Mouse (Mus musculus) neural tube, embryonic 10.5 days (tissue): ENCODE results near the gene Rbpms2.
"Not testable (repeated sequence)": the region's sequence is repeated elsewhere in the genome, so short reads cannot be mapped to it uniquely, and the experiment has no call there.

ENCODE experiments used
- DNase-seq: peaks from one replicate; pipeline ENCODE4 v3.0.0-alpha.2; 2017; ENCODE audit warnings: low spot score; ENCODE audit errors: extremely low spot score

The Rbpms2 gene

DNA sequence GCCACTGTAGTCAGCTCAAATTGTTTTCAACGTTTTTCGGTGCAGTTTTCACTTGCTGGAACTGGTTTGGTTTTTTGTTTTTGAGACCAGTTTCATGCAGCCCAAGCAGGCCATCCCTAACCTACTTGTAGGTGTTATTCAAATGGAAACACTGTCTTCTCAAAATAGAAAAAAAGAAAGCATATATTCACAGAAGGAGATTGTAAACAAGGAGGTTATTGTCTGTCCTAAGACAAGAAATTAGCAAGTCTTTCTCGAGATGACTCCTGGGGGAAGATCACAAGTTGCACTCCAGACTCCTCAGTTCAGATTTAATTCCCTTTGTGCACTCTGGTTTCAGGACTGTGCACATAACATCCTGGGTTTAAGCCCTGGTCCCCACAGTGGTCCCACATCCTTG is 10.1 kb upstream of the Rbpms2 start:
- no peak for DNase-seq

DNA sequence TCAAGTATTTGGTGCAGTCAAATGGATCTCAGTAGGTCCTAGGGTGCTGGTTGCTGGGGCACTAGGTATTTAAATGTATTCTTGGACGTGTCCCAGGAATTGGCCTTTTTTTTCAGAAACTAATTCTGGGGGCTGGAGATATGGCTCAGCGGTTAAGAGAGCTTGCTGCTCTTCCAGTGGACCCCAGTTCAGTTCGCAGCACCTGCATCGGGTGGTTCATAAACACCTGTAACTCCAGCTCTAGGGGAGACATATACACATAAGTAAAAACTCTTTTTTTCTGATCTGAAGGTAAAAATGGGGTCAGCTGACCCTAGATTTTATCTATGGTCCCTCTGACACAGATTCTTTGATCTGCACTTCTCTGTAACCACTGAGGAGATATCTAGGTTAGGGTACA is 8.3 kb upstream of the Rbpms2 start:
- no peak for DNase-seq

GRCm38 (mm10) chr9:65621666-65622065 is 7.8 kb upstream of the Rbpms2 start:
- no peak for DNase-seq

- no peak for DNase-seq
Observed at GRCm38 (mm10) chr9:65622826-65623225, 6.6 kb upstream of the Rbpms2 start.

GRCm38 (mm10) chr9:65624266-65624665 is 5.2 kb upstream of the Rbpms2 start:
- DNase-seq, result no peak

DNA sequence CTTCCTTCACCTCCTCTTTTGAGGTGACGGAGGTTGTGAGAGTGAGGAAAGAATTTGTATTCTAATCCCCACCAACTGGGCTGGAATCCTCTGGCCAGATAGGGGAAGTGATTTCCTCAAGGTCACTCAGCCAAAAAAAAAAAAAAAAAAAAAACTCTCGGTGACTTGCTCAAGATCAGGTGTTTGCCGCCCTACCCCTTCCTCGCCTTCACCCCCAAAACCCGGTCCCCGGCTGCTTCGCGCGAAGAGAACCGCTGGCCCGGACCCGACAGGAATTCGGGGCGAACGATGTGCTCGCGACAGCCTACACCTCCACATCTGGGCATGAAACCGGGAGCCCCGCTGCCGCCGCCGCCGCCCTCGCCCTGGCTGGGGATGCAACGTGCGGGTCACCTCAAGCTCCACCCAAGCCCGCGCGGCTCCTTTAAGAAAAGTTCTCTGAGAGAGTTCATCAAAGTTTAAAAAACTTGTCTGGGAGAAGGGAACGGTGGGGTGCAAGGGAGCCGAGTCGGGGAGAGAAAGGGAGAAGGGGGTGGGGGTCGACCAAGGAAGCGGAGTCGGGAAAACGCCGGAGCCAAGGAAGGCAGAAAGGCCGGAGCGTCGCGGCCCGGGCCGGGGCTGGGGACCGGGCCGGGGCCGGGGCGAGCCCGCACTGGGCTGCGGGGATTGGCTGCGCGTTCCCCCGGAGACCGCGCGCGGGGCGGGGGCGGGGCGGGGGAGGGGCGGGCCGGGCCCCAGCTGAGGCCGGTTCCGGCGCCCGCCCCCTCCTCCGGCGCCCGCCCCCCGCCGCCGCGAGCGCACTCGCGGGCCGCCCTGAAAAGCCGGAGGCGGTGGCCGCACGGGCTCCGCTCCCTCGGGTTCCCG is 551 bp downstream of the Rbpms2 start:
- DNase-seq, result peak; percentile 80

- DNase-seq, result peak; percentile 73
Observed at GRCm38 (mm10) chr9:65630631-65631353, 1.3 kb downstream of the Rbpms2 start.

GRCm38 (mm10) chr9:65631354-65632021 is 2.0 kb downstream of the Rbpms2 start:
- DNase-seq, result no peak

DNA sequence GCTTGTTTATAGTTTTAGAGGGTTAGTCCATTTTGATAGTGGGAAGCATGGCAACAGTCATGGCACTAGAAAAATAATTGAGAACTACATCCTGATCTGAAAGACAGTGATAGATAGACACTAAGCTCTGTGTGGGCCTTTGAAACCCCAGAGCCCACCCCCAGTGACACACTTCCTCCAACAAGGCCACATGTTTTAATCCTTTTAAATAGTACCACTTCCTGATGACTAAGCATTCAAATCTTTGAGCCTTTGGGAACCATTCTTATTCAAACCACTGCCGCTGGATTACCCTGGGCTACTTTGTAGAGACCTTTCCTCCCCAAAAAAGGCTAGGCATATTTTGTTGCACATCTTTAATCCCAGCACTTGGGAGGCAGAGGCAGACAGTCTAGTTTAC is 6.3 kb downstream of the Rbpms2 start:
- DNase-seq, result no peak

DNA sequence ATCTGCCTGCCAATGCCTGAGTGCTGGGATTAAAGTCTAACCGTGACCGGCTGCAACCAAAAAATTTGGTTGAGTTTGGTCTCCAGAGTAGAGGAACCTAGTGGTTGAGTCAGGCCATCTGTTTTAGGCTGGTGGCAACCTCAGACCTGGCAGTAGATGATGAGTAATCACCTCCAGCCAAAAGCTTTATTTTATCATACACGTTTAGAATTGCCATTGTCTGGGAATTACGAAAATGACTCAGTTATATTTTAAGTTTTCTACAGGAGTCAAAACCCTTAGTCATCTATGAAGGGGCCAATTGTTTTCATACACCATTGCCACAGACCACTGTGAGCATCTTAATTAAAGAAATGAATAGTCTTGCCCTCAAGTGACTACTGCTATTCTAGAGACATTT is 7.5 kb downstream of the Rbpms2 start:
- DNase-seq, result no peak

GRCm38 (mm10) chr9:65639065-65639464 is 9.6 kb downstream of the Rbpms2 start:
- DNase-seq, result no peak

DNA sequence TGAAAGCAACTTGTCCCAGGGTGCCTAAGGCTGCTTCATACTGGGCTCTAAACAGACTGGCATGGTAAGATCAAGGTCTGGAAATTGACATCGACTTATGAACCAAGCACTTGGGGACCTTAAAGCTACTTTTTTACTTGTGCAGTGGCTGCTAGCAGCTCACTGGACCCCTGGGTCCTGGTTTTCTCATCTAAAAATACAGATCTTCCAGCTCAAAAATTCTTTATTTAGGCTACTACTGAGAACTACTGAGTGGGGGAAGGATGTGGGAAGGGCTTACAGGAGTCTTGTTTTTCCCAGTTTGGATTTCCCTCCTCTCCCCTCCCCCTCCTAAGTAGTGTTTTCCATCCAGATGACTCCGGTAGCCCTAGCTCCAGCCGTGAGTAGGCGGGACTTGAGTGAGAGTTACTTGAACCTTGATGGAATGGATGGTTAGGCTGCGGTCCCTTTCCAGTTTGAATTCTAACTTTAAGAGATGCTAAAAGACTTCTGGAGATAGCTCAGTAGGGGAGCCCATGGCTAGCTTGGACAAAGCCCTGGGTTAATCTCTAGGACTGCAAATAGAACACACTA is 11.5 kb downstream of the Rbpms2 start:
- peak; percentile 23 for DNase-seq

DNA sequence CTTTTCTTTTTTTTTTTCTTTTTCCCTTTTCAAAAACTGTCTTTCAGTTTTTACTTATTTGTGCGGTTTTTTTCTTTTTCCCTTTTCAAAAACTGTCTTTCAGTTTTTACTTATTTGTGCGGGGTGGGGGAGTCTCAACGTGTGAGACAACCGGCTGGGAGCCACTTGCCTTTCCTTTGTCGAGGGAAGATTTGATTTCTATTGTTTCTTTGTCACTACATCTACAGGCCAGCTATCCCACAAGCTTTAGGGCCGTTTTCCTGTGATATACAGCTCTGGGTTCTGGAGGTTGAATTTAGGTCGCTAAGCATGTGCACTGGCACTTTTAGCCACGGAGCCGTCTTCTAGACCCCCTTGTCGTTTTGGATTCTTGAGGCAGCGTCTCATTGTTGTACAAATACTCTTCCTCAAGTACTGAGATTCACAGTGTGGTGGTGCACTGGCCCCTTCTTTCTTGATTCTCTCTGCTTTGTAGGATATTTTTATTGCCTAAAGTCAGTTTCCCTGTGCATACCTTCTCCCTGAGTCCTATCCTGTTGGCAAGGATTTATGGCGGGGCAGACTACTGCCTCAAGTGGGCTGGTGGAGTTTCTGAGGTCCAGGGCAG is 12.1 kb downstream of the Rbpms2 start:
- DNase-seq, result peak; percentile 31

DNA sequence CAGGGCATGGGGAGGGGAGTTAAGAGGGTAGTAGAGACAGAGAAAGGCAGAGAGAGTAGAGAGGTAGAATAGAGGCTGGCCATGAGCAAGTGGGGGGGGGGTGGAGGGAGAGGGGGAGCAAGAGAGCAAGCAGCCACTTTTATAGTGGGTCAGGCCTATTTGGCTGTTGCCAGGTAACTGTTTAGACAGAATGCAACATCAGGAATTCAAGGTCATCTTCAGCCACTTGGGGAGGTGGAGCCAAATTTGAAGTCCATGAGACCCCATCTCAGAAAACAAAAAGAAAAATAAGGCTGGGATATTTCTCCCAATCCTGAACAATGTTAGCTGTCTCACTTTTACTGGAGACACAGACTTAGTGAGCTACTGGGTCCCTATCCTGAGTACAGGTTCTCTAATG is 13.1 kb downstream of the Rbpms2 start:
- no peak for DNase-seq

GRCm38 (mm10) chr9:65644960-65645359 is 15.5 kb downstream of the Rbpms2 start:
- no peak for DNase-seq

GRCm38 (mm10) chr9:65645984-65646383 is 16.5 kb downstream of the Rbpms2 start:
- DNase-seq, result no peak

DNA sequence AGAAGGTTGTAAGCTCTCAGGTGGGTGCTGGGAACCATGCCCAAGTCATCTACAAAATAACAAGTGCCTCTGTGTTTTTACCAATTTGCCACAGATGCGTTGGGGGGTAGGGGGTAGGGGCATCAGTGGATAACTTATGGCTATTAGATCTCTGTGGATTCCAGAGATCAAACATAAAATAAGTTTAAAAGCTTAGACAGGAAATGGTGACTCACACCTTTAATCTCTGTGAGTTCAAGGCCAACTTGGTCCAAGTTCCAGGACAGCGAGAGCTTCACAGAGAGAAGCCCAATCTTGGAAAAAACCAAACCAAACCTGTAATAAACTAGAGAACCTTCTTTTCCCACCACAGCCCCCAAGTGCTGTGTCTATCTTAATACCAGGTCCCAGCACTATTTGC is 17.3 kb downstream of the Rbpms2 start:
- DNase-seq, result no peak

GRCm38 (mm10) chr9:65648730-65649129 is 19.3 kb downstream of the Rbpms2 start:
- no peak for DNase-seq

DNA sequence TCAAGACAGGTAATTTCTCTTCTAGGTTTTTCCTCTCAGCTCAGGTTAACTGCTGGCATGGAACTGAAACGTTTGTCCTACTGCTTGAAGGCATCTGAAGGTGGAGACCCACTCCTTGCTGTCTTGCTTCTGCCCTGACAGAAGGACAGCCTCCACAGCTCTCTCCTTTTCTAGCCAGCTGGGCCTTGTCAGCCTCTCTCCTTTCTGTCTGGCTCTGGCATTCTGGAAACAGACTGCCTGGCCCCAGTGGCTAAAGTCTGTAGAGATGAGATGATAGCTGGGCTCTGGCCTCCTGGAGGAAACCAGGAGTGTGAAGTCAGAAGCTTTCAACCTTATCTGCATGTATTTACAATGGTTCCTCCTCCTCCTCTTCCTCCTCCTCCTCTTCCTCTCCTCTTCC is 20.5 kb downstream of the Rbpms2 start:
- DNase-seq, result no peak

GRCm38 (mm10) chr9:65651957-65652356 is 22.5 kb downstream of the Rbpms2 start:
- not testable (repeated sequence) for DNase-seq

- DNase-seq, result no peak
Observed at GRCm38 (mm10) chr9:65653741-65654140, 24.3 kb downstream of the Rbpms2 start.
